Mouse (Mus musculus) MEL (cell line): ENCODE data around the gene Acot4.
"Not testable (repeated sequence)": the region's sequence is repeated elsewhere in the genome, so short reads cannot be mapped to it uniquely, and the experiment has no call there.

Experiments used
- CHD1 ChIP-seq: IDR thresholded peaks from 2 replicates; pipeline ENCODE4 v1.6.1; 2012; ENCODE audit warnings: low read depth, mild to moderate bottlenecking, inconsistent platforms, low read length, improper control_type of control experiment
- CHD2 ChIP-seq: IDR thresholded peaks from 2 replicates; pipeline ENCODE4 v1.6.1; 2011; ENCODE audit warnings: low read length, improper control_type of control experiment
- CTCF ChIP-seq, 3 experiments: IDR thresholded peaks in 2 of 3; conservative IDR thresholded peaks in 1 of 3; 2 replicates each; pipeline ENCODE4 v1.5.1; 2011 to 2012; ENCODE audit warnings: low read length in 3 of 3, low read depth in 2 of 3, mild to moderate bottlenecking in 2 of 3, improper control_type of control experiment in 1 of 3, inconsistent platforms in 1 of 3, mixed read lengths in 1 of 3, moderate library complexity in 1 of 3; ENCODE audit not compliant: control insufficient read depth in 1 of 3, insufficient read depth in 1 of 3, poor library complexity in 1 of 3, severe bottlenecking in 1 of 3
- ELF1 ChIP-seq: IDR thresholded peaks from 2 replicates; pipeline ENCODE4 v1.6.1; 2014; ENCODE audit warnings: low read depth, mild to moderate bottlenecking, inconsistent platforms, low read length, improper control_type of control experiment, moderate library complexity
- MAZ ChIP-seq: IDR thresholded peaks from 2 replicates; pipeline ENCODE4 v1.6.1; 2012; ENCODE audit warnings: low read depth, mild to moderate bottlenecking, inconsistent platforms, low read length, improper control_type of control experiment
- NELFE ChIP-seq: IDR thresholded peaks from 2 replicates; pipeline ENCODE4 v1.6.1; 2011; ENCODE audit warnings: low read depth, low read length, improper control_type of control experiment
- POLR2AphosphoS2 ChIP-seq: IDR thresholded peaks from 2 replicates; pipeline ENCODE4 v1.6.1; 2011; ENCODE audit warnings: low read length, improper control_type of control experiment
- RAD21 ChIP-seq: IDR thresholded peaks from 2 replicates; pipeline ENCODE4 v1.6.1; 2011; ENCODE audit warnings: mild to moderate bottlenecking, low read depth, low read length, improper control_type of control experiment
- SIN3A ChIP-seq: IDR thresholded peaks from 2 replicates; pipeline ENCODE4 v1.6.1; 2012; ENCODE audit warnings: low read length, improper control_type of control experiment, inconsistent platforms
- TBP ChIP-seq: IDR thresholded peaks from 2 replicates; pipeline ENCODE4 v1.8.0; 2011; ENCODE audit warnings: low read depth, low read length, improper control_type of control experiment
- TCF12 ChIP-seq: IDR thresholded peaks from 2 replicates; pipeline ENCODE4 v1.6.1; 2014; ENCODE audit warnings: low read depth, mild to moderate bottlenecking, inconsistent platforms, low read length, improper control_type of control experiment, moderate library complexity
- USF1 ChIP-seq: IDR thresholded peaks from 2 replicates; pipeline ENCODE4 v1.6.1; 2014; ENCODE audit warnings: low read depth, mild to moderate bottlenecking, inconsistent platforms, low read length, improper control_type of control experiment, moderate library complexity

DNA sequence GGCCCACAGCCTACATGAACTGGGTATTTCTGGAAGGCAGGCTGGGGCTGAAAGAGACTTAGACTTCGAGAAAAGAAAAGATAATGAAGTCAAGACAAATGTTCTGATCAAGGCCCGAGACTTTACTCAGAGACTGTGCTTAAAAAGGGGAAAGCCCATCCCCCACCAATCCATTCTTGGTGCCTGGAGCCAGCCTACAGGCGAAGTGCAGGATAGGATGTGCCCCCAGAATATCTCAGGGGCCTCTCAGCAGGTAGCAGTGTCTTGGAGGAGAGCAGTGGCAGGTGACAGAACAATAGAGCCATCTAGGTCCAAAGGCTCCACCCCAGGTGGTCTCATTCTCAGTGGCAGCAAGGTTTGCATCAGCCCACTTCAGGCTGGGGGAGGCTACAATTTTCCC, 9.9 kb upstream of the Acot4 start:
- not testable (repeated sequence) for TF ChIP-seq CHD1; CTCF (IDR thresholded peaks at IDR 0.05 in 2 of 3, conservative IDR thresholded peaks at IDR 0.05 in 1 of 3; ENCODE audit: control insufficient read depth in 1 of 3, insufficient read depth in 1 of 3, low read depth in 2 of 3, low read length in 3 of 3, poor library complexity in 1 of 3, severe bottlenecking in 1 of 3); USF1; CHD2; TBP; TCF12; NELFE; ELF1; POLR2AphosphoS2; MAZ; RAD21; SIN3A
